Mouse (Mus musculus) G1E (cell line): Measurements from ENCODE around the gene Dkk2.

Experiments used
- CTCF ChIP-seq: IDR thresholded peaks from 2 replicates; pipeline ENCODE4 v1.5.1; 2012; ENCODE audit warnings: low read depth, low read length, inconsistent platforms, mixed read lengths
- GATA1 ChIP-seq: IDR thresholded peaks from 2 replicates; pipeline ENCODE4 v1.6.1; 2012; ENCODE audit warnings: borderline replicate concordance, low read length, inconsistent platforms, mixed read lengths
- GATA2 ChIP-seq: IDR thresholded peaks from 2 replicates; pipeline ENCODE4 v1.6.1; 2012; ENCODE audit warnings: low read depth, low read length, inconsistent platforms, borderline replicate concordance
- POLR2AphosphoS5 ChIP-seq: IDR thresholded peaks from 2 replicates; pipeline ENCODE4 v1.6.1; 2012; ENCODE audit warnings: low read depth, low read length, inconsistent platforms; ENCODE audit not compliant: insufficient replicate concordance
- TAL1 ChIP-seq: conservative IDR thresholded peaks from 2 replicates; pipeline ENCODE4 v1.6.1; 2012; ENCODE audit warnings: low read depth, low read length, inconsistent platforms, mixed read lengths

DNA sequence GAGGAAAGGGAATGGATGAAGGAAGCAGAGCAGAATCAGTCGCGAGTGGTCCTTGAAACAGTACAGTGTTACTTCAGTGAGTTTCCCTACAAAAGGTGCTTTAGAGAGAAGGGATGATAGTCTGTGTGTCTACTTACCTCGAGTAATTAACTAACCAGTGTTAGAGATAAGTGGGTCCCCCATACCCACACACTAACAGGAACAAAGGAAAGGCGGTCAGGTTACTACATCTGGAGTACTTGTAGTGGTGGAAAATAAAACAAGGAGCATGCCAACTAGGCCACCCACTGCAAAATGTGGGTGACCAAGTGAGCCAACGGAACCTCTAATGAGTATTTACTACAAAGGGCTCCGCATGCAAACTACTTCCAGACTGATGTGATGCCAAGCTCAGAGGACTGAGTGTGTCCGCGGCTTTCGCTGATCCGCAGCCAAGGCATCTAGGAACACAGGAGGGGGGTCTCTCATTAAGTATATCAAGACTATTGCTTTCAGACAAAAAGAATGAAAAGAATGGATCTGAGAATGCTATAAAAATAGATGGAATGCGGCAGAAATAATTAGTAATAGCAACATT, 52.8 kb downstream of the Dkk2 start:
- TF ChIP-seq CTCF: no peak
- no peak for TF ChIP-seq TAL1
- TF ChIP-seq GATA1: no peak
- TF ChIP-seq POLR2AphosphoS5: no peak
- TF ChIP-seq GATA2: no peak
